Comparison of ENCODE assay signal across 7 mouse cellular contexts in genomic region chr8:75083846-75084245, GRCm38 (mm10). TPM values are rescaled to one million over a fixed set of nuclear protein-coding genes. Genes with fewer than 3 reads are reported as not detected.
A peak's percentile ranks its signal among the peaks of the same experiment; 100 is the strongest.
DNase-seq lines count a peak whose midpoint lies in the region; ATAC-seq lines count a peak whose summit lies in the region.

No protein-coding gene starts in this region.

- no peak overlapping the region for H3K27ac ChIP-seq in embryonic facial prominence, embryonic 12.5 days
- H3K27ac ChIP-seq in limb, embryonic 11.5 days (replicated peaks; ENCODE audit: low read depth, low read length), result no peak overlapping the region
- H3K27ac ChIP-seq in midbrain, embryonic 14.5 days (replicated peaks; ENCODE audit: low read depth, low read length), result no peak overlapping the region

- peak; percentile 97 for DNase-seq in adrenal gland, postnatal 14 days
- peak; percentile 99 for DNase-seq in heart, adult 11 months
- DNase-seq in kidney, adult 18-20 months, result peak; percentile 93
- DNase-seq in limb, embryonic 11.5 days (ENCODE audit: low spot score), result peak; percentile 91
- peak; percentile 90 for DNase-seq in midbrain, embryonic 14.5 days
- DNase-seq in spleen, adult 18-20 months, result peak; percentile 40 to 47

- ATAC-seq in embryonic facial prominence, embryonic 12.5 days (ENCODE audit: insufficient number of reproducible peaks, insufficient read depth, low FRiP score, low TSS enrichment), result peak; percentile 91
- peak; percentile 91 for ATAC-seq in limb, embryonic 11.5 days (ENCODE audit: insufficient number of reproducible peaks, low FRiP score, low TSS enrichment, low read depth)
- ATAC-seq in midbrain, embryonic 14.5 days (ENCODE audit: low FRiP score, low TSS enrichment), result peak; percentile 87

- H3K9me3 ChIP-seq in embryonic facial prominence, embryonic 12.5 days, result no peaks in the 10 kb centered on the region
- H3K9me3 ChIP-seq in limb, embryonic 11.5 days (ENCODE audit: control insufficient read depth, low read length), result no peaks in the 10 kb centered on the region
- H3K9me3 ChIP-seq in midbrain, embryonic 14.5 days (ENCODE audit: control insufficient read depth, low read length), result no peaks in the 10 kb centered on the region

- H3K4me2 ChIP-seq in embryonic facial prominence, embryonic 12.5 days (replicated peaks), result peak overlapping the region; percentile 53
- peak overlapping the region; percentile 33 for H3K4me2 ChIP-seq in limb, embryonic 11.5 days (ENCODE audit: low read depth, severe bottlenecking)
- peak overlapping the region; percentile 46 for H3K4me2 ChIP-seq in midbrain, embryonic 14.5 days (ENCODE audit: low read length)

- H3K4me3 ChIP-seq in embryonic facial prominence, embryonic 12.5 days, result peak overlapping the region; percentile 25
- peak overlapping the region; percentile 16; the same call in 1 of the 2 replicates for H3K4me3 ChIP-seq in limb, embryonic 11.5 days (ENCODE audit: low read depth, low read length)
- H3K4me3 ChIP-seq in midbrain, embryonic 14.5 days (replicated peaks; ENCODE audit: low read depth, low read length), result 0 out of 2 replicates have a peak overlapping the region, but pooled peaks have one; percentile 13

- no peaks in the 10 kb centered on the region for H3K36me3 ChIP-seq in embryonic facial prominence, embryonic 12.5 days
- H3K36me3 ChIP-seq in limb, embryonic 11.5 days (ENCODE audit: control insufficient read depth, insufficient read depth, low read length), result no peaks in the 10 kb centered on the region
- H3K36me3 ChIP-seq in midbrain, embryonic 14.5 days (ENCODE audit: control insufficient read depth, insufficient read depth, low read length), result no peaks in the 10 kb centered on the region

- H3K27me3 ChIP-seq in embryonic facial prominence, embryonic 12.5 days, result no peaks in the 10 kb centered on the region
- H3K27me3 ChIP-seq in limb, embryonic 11.5 days (ENCODE audit: control insufficient read depth, insufficient read depth, low read length), result no peaks in the 10 kb centered on the region
- no peaks in the 10 kb centered on the region for H3K27me3 ChIP-seq in midbrain, embryonic 14.5 days (ENCODE audit: control insufficient read depth, insufficient read depth, low read length)

- 6% methylated on average over 16 of the region's 17 CpGs for WGBS in embryonic facial prominence, embryonic 12.5 days
- WGBS in limb, embryonic 11.5 days, result 6% methylated on average over 16 of the region's 17 CpGs
- WGBS in midbrain, embryonic 14.5 days, result 7% methylated on average over 17 of the region's 17 CpGs

- H3K9ac ChIP-seq in embryonic facial prominence, embryonic 12.5 days, result no peak overlapping the region
- no peak overlapping the region; the same call in 1 of the 2 replicates for H3K9ac ChIP-seq in limb, embryonic 11.5 days (ENCODE audit: low read length)
- H3K9ac ChIP-seq in midbrain, embryonic 14.5 days (replicated peaks; ENCODE audit: low read length), result no peak overlapping the region

- peaks cover 6% of the 10 kb centered on the region for H3K4me1 ChIP-seq in embryonic facial prominence, embryonic 12.5 days
- H3K4me1 ChIP-seq in limb, embryonic 11.5 days (ENCODE audit: control insufficient read depth, insufficient read depth, low read length), result no peaks in the 10 kb centered on the region
- H3K4me1 ChIP-seq in midbrain, embryonic 14.5 days (ENCODE audit: control insufficient read depth, insufficient read depth, low read length), result no peaks in the 10 kb centered on the region

RNA-seq across cellular contexts. Expression of gene Hmox1, which starts 9.6 kb away (rescaled TPM):
- 26.0 and 33.3 TPM in 2 replicates for total RNA-seq in adrenal gland, postnatal 14 days (2021)
- 19.5 and 23.4 TPM in 2 replicates for polyA plus RNA-seq in embryonic facial prominence, embryonic 12.5 days (2016; fragmentation: Nextera tagmentation; extraction: Ambion mirVana)
- polyA plus RNA-seq in limb, embryonic 11.5 days (2014; fragmentation: Nextera tagmentation; extraction: Ambion mirVana), result 11.9 and 16.0 TPM in 2 replicates
- polyA plus RNA-seq in midbrain, embryonic 14.5 days (2014; fragmentation: Nextera tagmentation; extraction: Ambion mirVana), result 1.8 and 5.8 TPM in 2 replicates

RNA-seq across cellular contexts. Expression of gene Mcm5, which starts 25.5 kb away (rescaled TPM):
- 26.7 and 33.0 TPM in 2 replicates for total RNA-seq in adrenal gland, postnatal 14 days (2021)
- polyA plus RNA-seq in embryonic facial prominence, embryonic 12.5 days (2016; fragmentation: Nextera tagmentation; extraction: Ambion mirVana), result 205 TPM in 2 replicates
- polyA plus RNA-seq in limb, embryonic 11.5 days (2014; fragmentation: Nextera tagmentation; extraction: Ambion mirVana), result 279 and 284 TPM in 2 replicates
- 24.7 and 34.6 TPM in 2 replicates for polyA plus RNA-seq in midbrain, embryonic 14.5 days (2014; fragmentation: Nextera tagmentation; extraction: Ambion mirVana)

RNA-seq across cellular contexts. Expression of gene Tom1, which starts 50.3 kb away (rescaled TPM):
- 37.0 and 40.1 TPM in 2 replicates for total RNA-seq in adrenal gland, postnatal 14 days (2021)
- 30.5 and 36.9 TPM in 2 replicates for polyA plus RNA-seq in embryonic facial prominence, embryonic 12.5 days (2016; fragmentation: Nextera tagmentation; extraction: Ambion mirVana)
- polyA plus RNA-seq in limb, embryonic 11.5 days (2014; fragmentation: Nextera tagmentation; extraction: Ambion mirVana), result 30.1 and 35.0 TPM in 2 replicates
- 24.9 and 26.2 TPM in 2 replicates for polyA plus RNA-seq in midbrain, embryonic 14.5 days (2014; fragmentation: Nextera tagmentation; extraction: Ambion mirVana)

Comparison
In these comparisons a context has a peak if more than half of its experiments do, and no peak if none do; other contexts are left out.
1. DNase-seq: peak in every context shown above with its lines; median percentile 99 in heart, adult 11 months; 97 in adrenal gland, postnatal 14 days; 93 in kidney, adult 18-20 months; 91 in limb, embryonic 11.5 days; 90 in midbrain, embryonic 14.5 days; 44 in spleen, adult 18-20 months.